Mouse (Mus musculus): ENCODE measurements at regions not wholly inside any gene's neighbourhood (a gene's known extent, or its start where the extent isn't known, plus 50 kb on each side); places are given as distances from the start of the nearest gene placed in this dataset.

DNA sequence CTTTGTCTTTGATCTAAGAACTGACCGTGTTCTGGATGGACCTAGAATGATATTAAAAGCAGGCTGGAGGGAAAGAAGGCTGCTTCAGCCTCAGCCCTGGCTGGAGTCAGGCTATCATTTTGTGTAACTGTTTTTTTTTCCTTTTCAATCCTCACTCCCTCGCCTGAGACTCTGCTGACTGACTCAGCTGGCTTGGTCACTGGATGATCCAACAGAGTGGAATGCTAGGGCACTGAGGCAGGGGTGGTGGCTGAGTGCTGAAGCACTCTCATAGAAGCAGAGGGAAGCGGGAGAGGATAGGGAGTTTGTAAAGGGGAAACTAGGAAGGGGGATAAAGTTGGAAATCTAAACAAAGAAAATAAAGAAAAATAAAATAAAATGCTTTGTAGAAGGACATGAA, 236.5 kb upstream of the Adamts5 start:
- Histone ChIP-seq H3K36me3 (ENCODE audit: control insufficient read depth, insufficient read depth, low read length) (no peaks in the 10 kb centered on the region), H3K4me3 (ENCODE audit: extremely low read depth, insufficient read depth, insufficient read length) (no peak overlapping the region), H3K27ac (ENCODE audit: insufficient read depth, low read length) (no peak overlapping the region), H3K27me3 (ENCODE audit: control insufficient read depth, insufficient read depth, low read length) (no peaks in the 10 kb centered on the region), H3K4me1 (ENCODE audit: control insufficient read depth, insufficient read depth, insufficient read length) (no peaks in the 10 kb centered on the region)
- 72% methylated on average over 3 of the region's 3 CpGs for WGBS
- DNase-seq (ENCODE audit: low read depth in 1 of 2, low spot score in 2 of 2): no peak
- no peak for TF ChIP-seq CTCF (IDR thresholded peaks at IDR 0.05; ENCODE audit: extremely low read depth, insufficient read depth, insufficient read length, insufficient replicate concordance)
- no peak for TF ChIP-seq POLR2A (IDR thresholded peaks at IDR 0.05; ENCODE audit: low read depth, low read length)

- DNase-seq (ENCODE audit: low read depth in 1 of 2, low spot score in 2 of 2): no peak
- Histone ChIP-seq H3K27ac (ENCODE audit: insufficient read depth, low read length) (no peak overlapping the region), H3K4me3 (ENCODE audit: extremely low read depth, insufficient read depth, insufficient read length) (no peak overlapping the region), H3K27me3 (ENCODE audit: control insufficient read depth, insufficient read depth, low read length) (no peaks in the 10 kb centered on the region), H3K4me1 (ENCODE audit: control insufficient read depth, insufficient read depth, insufficient read length) (no peaks in the 10 kb centered on the region), H3K36me3 (ENCODE audit: control insufficient read depth, insufficient read depth, low read length) (no peaks in the 10 kb centered on the region)
- 63% methylated on average over 3 of the region's 3 CpGs for WGBS
- TF ChIP-seq POLR2A (IDR thresholded peaks at IDR 0.05; ENCODE audit: low read depth, low read length): no peak
- no peak for TF ChIP-seq CTCF (IDR thresholded peaks at IDR 0.05; ENCODE audit: extremely low read depth, insufficient read depth, insufficient read length, insufficient replicate concordance)
These were observed 234.5 kb upstream of the Adamts5 start for GRCm38 (mm10) chr16:86136169-86136568.

DNA sequence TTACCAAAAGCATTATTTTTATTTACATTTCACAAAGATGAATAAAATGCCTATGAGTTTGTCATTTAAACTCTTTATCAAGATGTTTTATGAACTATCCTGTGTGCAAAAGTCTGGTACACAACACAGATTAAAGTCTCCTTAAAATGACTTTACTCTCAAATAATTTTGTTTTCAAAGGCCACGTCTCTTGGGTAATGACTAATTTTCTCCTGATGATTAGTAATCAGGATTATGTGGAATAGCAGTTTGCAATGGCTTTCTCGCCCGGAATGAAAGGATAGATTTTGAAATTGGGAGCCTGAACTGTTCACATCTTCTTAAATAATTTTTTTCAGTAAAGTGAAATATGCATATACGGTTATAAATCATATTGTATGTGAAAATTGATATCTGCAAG, 225.8 kb upstream of the Adamts5 start:
- Histone ChIP-seq H3K4me3 (ENCODE audit: extremely low read depth, insufficient read depth, insufficient read length) (no peak overlapping the region), H3K27me3 (ENCODE audit: control insufficient read depth, insufficient read depth, low read length) (no peaks in the 10 kb centered on the region), H3K36me3 (ENCODE audit: control insufficient read depth, insufficient read depth, low read length) (no peaks in the 10 kb centered on the region), H3K27ac (ENCODE audit: insufficient read depth, low read length) (no peak overlapping the region), H3K4me1 (ENCODE audit: control insufficient read depth, insufficient read depth, insufficient read length) (no peaks in the 10 kb centered on the region)
- TF ChIP-seq CTCF (IDR thresholded peaks at IDR 0.05; ENCODE audit: extremely low read depth, insufficient read depth, insufficient read length, insufficient replicate concordance): no peak
- no peak for TF ChIP-seq POLR2A (IDR thresholded peaks at IDR 0.05; ENCODE audit: low read depth, low read length)
- no peak for DNase-seq (ENCODE audit: low read depth in 1 of 2, low spot score in 2 of 2)
- whole genome bisulfite sequencing: 85% methylated on average over 4 of the region's 4 CpGs

DNA sequence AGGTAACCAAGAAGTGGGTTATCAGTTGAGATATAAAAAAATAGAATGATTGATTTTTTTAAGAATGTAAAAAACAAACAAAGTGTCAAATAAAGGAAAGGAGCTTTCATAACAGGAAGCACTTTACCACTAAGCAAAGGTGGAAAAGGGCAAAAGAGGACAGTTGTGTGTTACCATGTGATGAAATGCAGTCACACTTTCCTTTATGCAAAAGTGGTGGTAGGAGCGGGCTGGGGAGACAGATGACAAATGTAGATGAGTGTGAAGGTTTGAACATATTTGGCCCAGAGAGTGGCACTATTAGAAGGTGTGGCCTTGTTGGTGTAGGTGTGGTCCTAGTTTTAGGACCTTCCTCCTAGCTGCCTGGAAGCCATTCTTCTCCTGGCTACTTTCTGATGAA, 222.6 kb upstream of the Adamts5 start:
- H3K27me3 ChIP-seq (ENCODE audit: control insufficient read depth, insufficient read depth, low read length): no peaks in the 10 kb centered on the region
- H3K4me1 ChIP-seq (ENCODE audit: control insufficient read depth, insufficient read depth, insufficient read length): no peaks in the 10 kb centered on the region
- H3K36me3 ChIP-seq (ENCODE audit: control insufficient read depth, insufficient read depth, low read length): no peaks in the 10 kb centered on the region
- no peak overlapping the region for H3K27ac ChIP-seq (ENCODE audit: insufficient read depth, low read length)
- no peak overlapping the region for H3K4me3 ChIP-seq (ENCODE audit: extremely low read depth, insufficient read depth, insufficient read length)
- 93% methylated on average over 1 of the region's 1 CpGs for WGBS
- DNase-seq (ENCODE audit: low read depth in 1 of 2, low spot score in 2 of 2): no peak
- no peak for TF ChIP-seq POLR2A (IDR thresholded peaks at IDR 0.05; ENCODE audit: low read depth, low read length)
- no peak for TF ChIP-seq CTCF (IDR thresholded peaks at IDR 0.05; ENCODE audit: extremely low read depth, insufficient read depth, insufficient read length, insufficient replicate concordance)

GRCm38 (mm10) chr16:86122936-86123335, 221.3 kb upstream of the Adamts5 start:
- Histone ChIP-seq H3K36me3 (ENCODE audit: control insufficient read depth, insufficient read depth, low read length) (no peaks in the 10 kb centered on the region), H3K27ac (ENCODE audit: insufficient read depth, low read length) (no peak overlapping the region), H3K4me1 (ENCODE audit: control insufficient read depth, insufficient read depth, insufficient read length) (no peaks in the 10 kb centered on the region), H3K27me3 (ENCODE audit: control insufficient read depth, insufficient read depth, low read length) (no peaks in the 10 kb centered on the region), H3K4me3 (ENCODE audit: extremely low read depth, insufficient read depth, insufficient read length) (no peak overlapping the region)
- 37% methylated on average over 1 of the region's 1 CpGs for WGBS
- no peak for DNase-seq (ENCODE audit: low read depth in 1 of 2, low spot score in 2 of 2)
- no peak for TF ChIP-seq CTCF (IDR thresholded peaks at IDR 0.05; ENCODE audit: extremely low read depth, insufficient read depth, insufficient read length, insufficient replicate concordance)
- no peak for TF ChIP-seq POLR2A (IDR thresholded peaks at IDR 0.05; ENCODE audit: low read depth, low read length)

DNA sequence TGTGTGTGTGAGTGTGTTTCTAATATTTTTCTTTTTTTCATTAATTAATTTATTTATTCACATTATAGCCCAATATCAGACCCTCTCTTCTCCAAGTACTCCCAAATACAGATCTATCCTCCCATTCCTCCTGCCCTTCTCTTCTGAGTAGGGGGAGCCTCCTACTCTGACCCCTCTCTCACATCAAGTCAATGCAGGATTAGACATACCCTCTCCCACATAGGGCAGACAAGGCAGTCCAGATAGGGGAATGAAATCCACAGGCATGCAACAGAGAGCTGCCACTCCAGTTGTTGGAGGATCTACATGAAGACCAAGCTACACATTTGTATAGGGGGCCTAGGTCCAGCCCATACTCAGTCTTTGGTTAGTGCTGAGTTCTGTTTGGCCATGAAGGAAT, 216.3 kb upstream of the Adamts5 start:
- no peak for TF ChIP-seq CTCF (IDR thresholded peaks at IDR 0.05; ENCODE audit: extremely low read depth, insufficient read depth, insufficient read length, insufficient replicate concordance)
- TF ChIP-seq POLR2A (IDR thresholded peaks at IDR 0.05; ENCODE audit: low read depth, low read length): no peak
- no peaks in the 10 kb centered on the region for H3K27me3 ChIP-seq (ENCODE audit: control insufficient read depth, insufficient read depth, low read length)
- DNase-seq (ENCODE audit: low read depth in 1 of 2, low spot score in 2 of 2): no peak
- H3K4me1 ChIP-seq (ENCODE audit: control insufficient read depth, insufficient read depth, insufficient read length): no peaks in the 10 kb centered on the region
- H3K4me3 ChIP-seq (ENCODE audit: extremely low read depth, insufficient read depth, insufficient read length): no peak overlapping the region
- no peak overlapping the region for H3K27ac ChIP-seq (ENCODE audit: insufficient read depth, low read length)
- no peaks in the 10 kb centered on the region for H3K36me3 ChIP-seq (ENCODE audit: control insufficient read depth, insufficient read depth, low read length)

- DNase-seq (ENCODE audit: low read depth in 1 of 2, low spot score in 2 of 2): no peak
- Histone ChIP-seq H3K36me3 (ENCODE audit: control insufficient read depth, insufficient read depth, low read length) (no peaks in the 10 kb centered on the region), H3K4me1 (ENCODE audit: control insufficient read depth, insufficient read depth, insufficient read length) (no peaks in the 10 kb centered on the region), H3K27ac (ENCODE audit: insufficient read depth, low read length) (no peak overlapping the region), H3K27me3 (ENCODE audit: control insufficient read depth, insufficient read depth, low read length) (no peaks in the 10 kb centered on the region), H3K4me3 (ENCODE audit: extremely low read depth, insufficient read depth, insufficient read length) (no peak overlapping the region)
- TF ChIP-seq CTCF (IDR thresholded peaks at IDR 0.05; ENCODE audit: extremely low read depth, insufficient read depth, insufficient read length, insufficient replicate concordance) (no peak), POLR2A (IDR thresholded peaks at IDR 0.05; ENCODE audit: low read depth, low read length) (no peak)
- WGBS: 70% methylated on average over 2 of the region's 2 CpGs
These were observed 214.2 kb upstream of the Adamts5 start for GRCm38 (mm10) chr16:86115587-86116376.

Measured in spleen, adult 2 months (tissue).